Mouse (Mus musculus) testis, postnatal 10 days (tissue): Measurements from ENCODE around the gene Cdca3.
"Not testable (repeated sequence)": the region's sequence is repeated elsewhere in the genome, so short reads cannot be mapped to it uniquely, and the experiment has no call there.

ENCODE experiments used
- DNase-seq: peaks from one replicate; pipeline ENCODE4 v3.0.0; 2021; ENCODE audit warnings: low spot score

Gene Cdca3

DNA sequence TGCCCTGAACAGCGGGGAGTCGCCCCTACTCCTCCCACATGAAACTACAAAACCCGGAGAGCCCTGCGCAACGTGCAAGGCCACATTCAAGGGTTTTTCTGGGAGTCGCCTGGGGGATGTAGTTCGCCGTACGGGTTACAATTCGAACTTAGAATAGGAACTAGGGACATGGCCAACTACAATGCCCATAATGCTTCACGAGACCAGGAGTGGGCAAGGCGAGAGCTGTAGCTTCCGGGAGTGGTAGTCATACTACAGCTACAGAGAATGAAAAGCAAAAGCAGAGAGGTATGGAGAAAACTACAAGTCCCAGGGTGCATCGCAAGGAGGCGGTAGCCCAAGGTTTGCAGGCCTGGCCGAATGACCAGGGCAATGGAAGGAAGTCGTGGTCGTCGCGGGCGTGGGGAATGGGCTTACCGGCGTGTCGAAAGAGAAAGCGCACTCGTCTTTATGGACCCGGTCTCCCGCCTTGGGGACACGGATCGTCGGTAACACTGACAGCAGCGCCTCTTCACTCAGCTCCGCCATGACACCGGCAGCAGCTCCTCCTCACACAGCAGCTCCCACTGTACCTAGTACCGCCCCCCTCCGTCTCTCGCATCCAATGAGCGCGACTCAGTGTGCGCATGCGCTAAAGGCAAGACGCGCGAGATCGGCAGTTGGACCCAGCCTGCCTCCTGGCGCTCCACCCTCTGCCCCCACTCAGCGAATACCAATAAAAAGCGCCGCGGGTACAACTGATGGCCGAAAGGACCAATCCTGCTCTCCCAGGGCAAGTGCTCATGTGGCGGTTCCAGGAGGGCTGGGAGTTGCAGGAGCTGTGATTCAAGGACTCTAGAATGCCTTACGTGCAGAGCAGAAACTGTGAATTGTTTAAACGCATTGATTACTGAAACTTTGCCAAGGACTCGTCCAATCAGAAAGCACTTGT lies at the start of gene Cdca3, which contains the start of gene Usp5:
Gene Cdca3, plus strand, starts transcription at position 680 of the 931 bp plus-strand sequence.
Gene Usp5, minus strand, starts transcription at position 617 of the 931 bp plus-strand sequence.
- DNase-seq = peak; percentile 96

DNA sequence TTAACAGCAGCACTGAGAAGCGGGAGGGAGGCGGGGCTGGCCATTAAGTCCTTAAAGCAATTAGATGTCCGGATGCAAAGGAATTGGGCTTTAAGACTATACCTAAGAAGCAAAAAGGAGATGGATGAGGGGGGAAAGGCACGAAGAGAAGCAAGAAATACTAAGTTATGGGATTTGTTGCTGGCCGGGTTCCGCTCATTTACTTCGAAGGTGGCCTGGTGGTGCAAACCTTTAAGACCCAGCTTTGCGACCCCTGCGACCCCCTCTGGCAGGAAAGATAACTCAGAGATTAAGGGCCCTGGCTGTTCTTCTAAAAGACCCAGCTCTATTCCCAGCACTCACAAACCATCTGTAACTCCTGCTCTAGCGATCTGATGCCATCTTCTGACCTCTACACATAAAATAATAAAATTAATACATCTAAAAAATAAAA lies 49.3 kb upstream of the Cdca3 start:
- DNase-seq = peak; percentile 56

DNA sequence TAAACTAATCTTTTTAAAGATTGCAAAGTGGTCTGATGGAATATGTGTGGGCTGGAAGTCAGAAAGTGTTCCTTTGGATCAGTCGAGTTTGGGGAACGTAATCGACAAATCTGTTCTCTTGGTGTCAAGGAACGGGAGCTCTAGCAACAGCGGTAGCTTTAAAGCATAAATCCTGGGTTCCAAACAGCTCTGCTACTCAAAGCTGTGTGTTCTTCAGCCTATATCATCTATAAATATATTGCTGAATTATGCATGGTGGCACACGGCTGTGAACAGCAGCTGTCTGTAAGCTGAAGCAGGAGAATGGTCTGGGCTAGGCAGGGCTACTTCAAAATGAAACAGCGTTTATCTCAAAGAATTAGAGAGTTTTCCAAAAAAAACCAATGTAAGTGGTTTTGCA lies 48.4 kb upstream of the Cdca3 start:
- DNase-seq = no peak

DNA sequence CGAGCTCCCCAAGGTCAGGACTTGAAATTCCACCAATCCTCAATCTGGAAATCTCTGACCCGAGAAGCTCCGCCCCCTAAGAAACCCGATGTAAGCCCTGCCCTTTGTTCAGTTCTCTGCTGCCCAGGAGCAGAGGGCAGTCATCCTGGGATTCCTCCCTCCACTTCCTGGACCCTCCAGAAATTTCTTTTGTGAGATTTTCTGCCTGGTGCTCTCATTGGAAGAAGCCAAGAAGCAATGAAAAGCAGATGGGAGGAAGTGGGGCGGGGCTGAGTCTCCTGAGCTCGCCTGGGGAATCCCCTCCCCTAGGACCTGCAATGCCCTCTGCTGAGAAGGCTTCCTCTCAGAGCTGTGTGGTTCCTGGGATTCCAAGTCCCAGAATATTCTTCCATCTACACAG lies 46.9 kb upstream of the Cdca3 start:
- DNase-seq = peak; percentile 49

DNA sequence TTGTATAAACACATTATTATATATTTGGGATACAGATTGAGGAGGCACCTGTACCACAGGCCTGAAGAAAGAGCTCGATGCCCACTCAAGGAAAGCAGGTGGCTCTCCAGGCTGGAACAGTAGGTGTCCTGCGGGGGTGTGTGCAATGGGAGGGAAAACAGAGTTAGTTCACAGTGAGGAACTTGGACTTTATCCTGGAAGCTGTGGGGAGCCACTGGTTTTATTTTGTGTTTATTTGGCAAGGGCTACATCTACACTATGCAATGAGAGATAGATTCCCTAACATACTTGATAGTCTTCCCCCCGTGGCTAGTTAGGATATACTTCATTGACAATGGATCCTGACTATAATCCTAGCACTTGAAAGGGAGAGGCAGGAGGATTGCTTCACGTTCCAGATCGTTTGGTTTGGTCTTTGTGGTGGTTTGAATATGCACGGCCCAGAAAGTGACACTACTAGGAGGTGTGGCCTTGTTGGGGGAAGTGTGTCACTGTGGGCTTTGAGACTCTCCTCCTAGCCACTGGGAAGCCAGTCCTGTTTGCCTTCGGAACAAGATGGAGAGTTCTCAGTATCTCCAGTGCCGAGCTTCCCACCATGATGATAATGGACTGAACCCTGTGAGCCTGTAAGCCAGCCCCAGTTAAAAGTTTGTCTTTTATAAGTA lies 42.5 kb upstream of the Cdca3 start:
- DNase-seq = no peak

DNA sequence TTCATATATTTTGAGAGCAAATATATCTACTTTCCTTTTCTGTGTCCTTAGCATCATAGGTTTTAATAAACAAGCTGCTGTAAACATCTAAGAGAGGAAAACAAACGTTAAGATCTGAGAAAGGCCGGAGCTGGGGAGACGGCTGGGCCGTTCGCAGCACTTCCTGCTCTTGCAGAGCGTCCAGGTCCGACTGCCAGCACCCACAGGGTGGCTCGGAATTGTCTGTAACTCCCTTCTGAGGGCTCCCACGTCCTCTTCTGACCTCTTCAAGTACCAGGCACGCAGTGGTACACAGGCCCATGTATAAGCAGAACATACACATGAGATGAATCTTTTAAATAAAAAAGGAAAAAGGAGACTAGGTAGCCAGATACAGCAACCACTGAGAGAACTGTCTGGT lies 41.6 kb upstream of the Cdca3 start:
- no peak for DNase-seq

DNA sequence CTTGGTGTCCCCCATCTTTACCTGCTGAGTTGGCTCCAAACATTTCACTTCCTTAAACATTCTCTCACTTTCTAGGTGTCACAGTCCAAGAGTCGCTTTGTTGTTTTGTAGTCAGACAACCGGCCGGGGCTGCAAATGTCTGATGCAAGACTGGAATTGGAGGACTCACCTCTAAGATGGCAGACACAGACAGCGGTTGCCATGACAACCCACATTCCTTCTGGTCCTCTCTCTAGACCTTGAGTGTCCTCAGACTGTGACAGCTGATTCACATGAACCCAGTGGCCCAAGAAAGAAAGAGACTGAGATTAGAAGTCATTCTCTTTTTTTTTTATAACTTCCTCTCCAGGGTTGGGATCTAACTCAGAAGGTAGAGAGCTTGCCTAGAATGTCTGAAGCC lies 39.8 kb upstream of the Cdca3 start:
- no peak for DNase-seq

DNA sequence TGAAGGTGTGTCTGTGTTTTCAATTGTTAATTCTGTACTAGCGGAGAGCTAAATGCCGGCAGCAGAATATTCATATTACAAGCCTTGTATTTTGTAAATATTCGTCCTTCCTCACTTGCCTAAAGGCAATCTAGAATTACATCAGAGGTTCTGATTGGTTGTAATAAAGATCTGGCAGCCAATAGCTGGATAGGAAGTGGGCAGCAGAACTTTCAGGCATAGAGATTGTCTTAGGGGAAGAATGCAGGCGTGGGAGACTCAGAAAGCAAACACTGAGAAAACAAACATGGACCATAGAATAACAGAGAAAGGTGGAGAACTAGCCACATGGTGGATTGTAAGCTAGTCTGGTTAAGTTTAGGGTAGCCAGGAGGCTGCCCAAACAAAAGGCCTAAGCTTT lies 39.2 kb upstream of the Cdca3 start:
- no peak for DNase-seq

DNA sequence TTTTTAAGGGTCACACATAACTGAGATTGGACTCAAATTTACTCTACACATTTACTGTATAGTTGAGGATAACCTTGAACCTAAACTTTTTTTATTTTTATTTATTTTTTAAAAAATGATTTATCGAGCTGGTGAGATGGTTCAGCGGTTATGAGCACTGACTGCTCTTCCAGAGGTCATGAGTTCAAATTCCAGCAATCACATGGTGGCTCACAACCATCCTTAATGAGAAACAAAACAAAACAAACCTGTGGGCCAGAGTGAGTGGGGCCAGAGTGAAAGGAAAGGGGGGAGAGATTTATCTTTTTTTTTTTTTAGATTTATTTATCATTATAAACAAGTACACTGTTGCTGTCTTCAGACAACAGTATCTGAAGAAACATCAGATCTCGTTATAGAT lies 37.4 kb upstream of the Cdca3 start:
- DNase-seq = no peak

DNA sequence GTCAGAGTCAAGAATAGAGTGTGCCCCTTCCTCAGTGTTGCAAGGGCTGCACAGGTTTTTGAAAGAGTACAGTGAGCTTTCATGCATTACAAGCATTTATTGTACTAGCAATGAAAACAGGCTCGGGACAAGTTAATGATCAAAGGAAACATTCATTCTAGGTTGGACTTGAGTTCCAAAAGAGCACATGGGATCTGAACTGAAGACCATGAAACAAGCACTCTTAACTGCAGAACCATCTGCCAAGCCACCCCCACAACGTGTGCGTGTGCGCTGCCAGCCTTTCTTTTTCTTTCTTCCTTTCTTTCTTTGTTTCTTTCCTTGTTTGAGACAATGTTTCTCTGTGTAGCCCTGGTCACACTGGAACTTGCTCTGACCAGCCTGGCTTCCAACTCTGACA lies 33.6 kb upstream of the Cdca3 start:
- no peak for DNase-seq

DNA sequence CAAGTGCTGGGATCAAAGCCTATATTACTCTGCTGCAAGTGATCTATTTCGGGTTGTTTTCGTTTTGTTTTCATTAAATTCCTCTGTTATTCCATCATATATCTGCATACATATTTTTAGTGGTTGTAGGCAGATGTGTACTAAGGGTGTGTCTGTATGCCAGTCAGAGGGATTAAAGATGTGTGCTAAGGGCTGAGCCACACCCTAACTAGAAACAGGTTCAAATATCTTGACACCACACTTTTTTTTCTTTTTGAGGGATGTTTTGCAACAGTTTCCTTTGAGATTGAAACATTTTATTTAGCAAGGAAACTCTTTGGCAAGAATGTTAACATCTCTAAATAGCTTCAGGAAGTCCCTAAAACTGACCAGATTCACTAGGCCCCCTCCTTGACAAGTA lies 33.1 kb upstream of the Cdca3 start:
- DNase-seq = no peak

DNA sequence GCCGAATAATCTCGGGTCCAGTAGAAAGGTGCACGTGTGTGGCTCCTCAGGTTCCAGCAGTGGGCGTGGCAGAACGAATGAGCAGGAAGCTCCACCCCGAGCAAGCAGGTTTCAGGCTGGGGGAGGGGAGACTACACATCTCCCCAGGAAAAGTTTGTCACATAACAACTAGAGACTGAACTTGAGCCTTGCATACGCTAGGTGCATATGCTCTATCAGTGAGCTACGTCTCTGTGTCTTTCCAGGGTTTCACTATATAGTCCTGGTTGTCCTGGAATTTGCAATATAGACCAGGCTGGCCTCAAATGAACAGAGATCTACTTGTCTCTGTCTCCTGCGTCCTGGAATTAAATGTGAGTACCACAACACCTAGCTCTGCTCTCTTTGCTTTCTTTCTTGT lies 26.9 kb upstream of the Cdca3 start:
- not testable (repeated sequence) for DNase-seq

DNA sequence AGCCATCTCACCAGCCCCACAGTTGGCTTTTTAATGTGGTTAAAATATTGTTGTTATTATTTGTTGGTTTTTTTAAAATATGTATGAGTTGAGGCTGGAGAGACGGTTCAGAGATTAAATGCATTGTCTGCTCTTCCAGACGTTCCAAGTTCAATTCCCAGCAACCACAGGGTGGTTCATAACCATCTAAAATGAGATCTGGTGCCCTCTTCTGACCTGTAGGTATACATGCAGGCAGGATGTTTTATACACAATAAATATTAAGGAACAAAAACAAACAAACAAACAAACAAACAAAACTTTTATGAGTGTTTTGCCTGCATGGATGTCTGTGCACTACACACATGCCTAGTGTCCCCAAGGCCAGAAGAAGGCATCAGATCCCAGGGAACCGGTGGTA lies 26.3 kb upstream of the Cdca3 start:
- no peak for DNase-seq

DNA sequence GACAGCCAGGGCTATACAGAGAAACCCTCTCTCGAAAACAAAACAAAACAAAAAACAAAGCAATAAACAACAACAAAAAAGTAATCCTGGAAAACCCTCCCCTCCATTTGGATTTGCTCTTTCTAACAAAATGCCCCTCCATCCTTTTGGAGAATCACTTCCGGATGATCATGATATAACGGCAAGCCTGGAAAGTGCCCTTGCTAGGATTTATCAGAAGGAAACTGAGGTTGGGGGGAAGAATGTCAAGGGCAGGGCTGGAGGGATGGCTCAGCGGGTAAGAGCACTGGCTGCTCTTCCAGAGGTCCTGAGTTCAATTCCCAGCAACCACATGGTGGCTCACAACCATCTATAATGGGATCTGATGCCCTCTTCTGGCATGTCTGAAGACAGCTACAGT lies 25.7 kb upstream of the Cdca3 start:
- DNase-seq = not testable (repeated sequence)

DNA sequence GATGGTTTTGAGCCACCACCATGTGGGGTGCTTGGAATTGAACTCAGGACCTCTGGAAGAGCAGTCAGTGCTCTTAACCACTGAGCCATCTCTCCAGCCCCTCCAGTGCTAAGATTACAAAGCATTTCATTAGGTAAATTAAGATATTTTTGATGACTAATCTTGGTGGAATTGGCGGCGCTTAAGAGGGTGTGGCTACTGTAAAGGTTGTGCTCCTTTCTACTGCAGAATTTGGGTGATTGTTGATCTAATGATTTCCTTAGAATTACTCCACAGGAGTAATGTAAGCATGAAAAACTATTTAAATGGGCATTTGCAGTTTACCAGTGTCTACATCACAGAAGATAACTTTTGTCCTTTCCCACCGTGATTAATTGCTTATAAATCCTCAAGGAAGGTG lies 25.0 kb upstream of the Cdca3 start:
- DNase-seq = no peak

DNA sequence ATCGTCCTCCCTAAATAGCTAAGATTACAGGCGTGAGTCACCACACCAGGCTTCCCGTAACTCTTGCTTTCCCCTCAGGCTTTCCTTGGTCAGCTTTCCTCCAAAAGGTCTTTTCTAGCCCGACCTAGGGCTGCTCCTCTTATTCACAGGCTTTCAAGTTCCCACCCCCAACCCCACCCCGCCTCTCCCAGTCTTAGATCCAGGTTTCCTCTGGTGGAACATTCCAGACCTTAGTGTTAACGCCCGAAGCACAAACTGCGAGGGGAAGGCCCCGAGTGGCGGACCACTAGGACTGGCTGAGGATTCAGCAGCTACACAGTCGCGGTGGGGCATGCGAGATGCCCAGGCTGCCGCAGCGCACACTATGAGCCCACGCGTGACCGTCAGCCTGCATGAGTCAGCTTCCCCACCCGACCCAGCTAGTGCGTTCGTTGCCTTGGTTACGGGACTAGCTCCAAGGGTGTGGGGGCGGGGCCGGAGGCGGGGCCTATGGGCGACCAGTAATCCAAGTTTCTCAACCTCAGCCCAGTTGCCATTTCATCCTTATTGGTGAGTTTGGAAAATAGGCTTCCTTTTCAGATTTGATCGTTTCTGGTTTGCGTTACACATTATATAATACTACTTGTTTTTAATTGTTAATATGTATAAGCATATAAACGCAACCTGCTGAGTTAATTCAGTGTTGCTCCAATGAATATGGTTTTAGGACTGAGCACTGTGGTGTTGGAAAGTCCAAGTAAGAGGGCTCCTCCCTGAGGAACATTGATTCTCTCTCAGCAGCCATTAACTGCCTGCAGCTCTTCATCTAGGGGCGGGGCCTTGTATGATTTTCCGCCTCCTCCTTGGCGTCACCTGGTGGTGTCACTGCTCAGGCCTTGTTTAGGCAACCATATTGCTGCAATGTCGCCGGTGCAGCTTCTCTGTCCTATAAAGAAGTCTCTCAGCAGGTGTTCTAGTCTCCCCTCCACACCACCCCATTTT lies 23.7 kb upstream of the Cdca3 start:
- DNase-seq = peak; percentile 99

DNA sequence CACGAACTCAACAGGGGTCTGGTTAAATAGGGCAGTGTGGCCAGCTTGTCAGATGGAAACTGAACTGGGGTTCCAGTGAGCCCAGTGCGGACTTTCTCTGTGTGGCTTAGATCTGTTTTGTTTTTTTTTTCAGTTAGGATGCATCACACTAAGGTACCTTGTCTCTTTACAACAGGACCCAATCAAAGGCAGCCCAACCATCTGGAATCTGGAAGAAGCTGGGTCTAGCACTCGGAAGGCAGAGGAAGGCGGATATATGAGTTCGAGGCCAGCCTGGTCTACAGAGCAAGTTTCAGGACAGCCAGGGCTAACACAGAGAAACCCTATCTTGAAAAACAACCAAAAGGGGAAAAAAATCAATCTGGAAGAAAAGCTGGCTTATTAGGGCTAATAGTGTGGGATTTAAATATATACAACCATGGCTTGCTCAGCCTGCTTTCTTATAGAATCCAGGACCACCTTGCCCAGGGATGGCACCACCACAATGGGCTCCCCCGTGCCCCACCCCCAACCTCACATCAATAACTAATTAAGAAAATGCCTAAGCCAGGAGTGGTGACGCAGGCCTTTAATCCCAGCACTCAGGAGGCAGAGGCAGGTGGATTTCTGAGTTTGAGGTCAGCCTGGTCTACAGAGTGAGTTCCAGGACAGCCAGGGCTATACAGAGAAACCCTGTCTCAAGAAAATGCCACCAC lies 22.8 kb upstream of the Cdca3 start:
- DNase-seq = no peak

DNA sequence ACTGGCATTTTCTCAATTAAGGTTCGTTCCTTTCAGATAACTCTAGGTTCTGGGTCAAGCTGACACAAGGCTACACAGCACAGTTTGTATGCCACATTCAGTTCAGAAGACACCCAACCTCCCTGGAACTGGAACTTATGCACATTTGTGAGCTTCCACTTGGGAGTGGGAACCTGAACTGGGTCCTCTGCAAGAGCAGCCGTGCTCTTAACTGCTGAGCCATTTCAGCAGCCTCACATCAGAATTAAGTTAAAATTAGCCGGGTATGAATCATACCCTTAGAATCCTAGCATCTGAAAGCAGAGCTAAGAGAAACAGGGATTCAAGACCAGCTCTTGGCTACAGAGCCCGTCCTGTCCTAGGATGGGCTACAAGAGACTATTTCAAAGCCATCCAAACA lies 22.0 kb upstream of the Cdca3 start:
- no peak for DNase-seq

DNA sequence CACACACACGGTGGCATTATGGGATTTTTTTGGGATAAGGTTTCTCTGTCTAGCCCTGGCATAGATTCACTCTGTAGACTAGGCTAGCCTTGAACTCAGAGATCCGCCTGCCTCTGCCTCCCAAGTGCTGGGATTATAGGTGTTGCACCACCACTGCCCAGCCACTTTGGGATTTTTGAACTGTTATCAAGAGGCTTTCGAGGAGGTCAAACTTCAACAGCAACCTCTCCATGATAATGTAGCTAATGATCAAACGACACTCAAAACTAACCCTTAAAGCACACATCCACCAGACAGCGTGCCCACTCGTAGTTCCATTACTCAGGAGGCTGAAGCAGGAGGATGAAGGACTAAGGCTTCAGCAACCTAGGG lies 21.4 kb upstream of the Cdca3 start:
- no peak for DNase-seq

DNA sequence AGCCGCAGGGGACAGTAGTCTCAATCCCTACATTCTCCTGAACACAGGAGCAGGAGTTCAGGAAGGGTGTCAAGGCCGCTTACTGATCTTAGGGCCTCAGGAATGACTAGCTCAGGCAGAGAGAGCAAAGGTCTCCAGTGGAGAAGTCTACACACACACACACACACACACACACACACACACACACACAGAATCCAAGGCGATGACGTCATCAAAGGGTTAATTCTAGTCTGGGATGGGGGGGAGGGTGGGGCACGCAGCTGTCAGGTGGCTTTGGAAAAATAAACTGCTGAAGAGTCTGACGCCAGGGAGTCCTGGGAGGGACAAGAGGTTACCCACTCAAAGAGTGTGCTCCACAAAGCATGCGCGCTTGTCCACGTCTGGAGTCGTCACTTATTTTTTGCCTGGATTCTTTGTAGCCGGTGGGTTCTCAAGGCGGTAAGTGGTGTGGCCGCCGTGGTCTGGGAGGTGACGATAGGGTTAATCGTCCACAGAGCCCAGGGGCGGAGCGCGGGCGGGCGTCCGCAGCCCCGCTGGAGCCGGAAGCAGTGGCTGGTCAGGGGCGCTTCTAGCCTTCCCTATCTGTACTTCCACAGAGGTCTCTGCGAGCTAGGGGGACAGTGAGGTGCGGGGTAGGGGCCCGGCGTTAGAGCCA lies 20.9 kb upstream of the Cdca3 start, which contains the start of gene Spsb2:
Gene Spsb2, plus strand, starts transcription at position 304 of the 655 bp plus-strand sequence.
- peak; percentile 81 for DNase-seq
